Mouse (Mus musculus) neural tube, embryonic 13.5 days (tissue): Measurements from ENCODE around the gene Timm8a1. TPM values are rescaled to one million over a fixed set of nuclear protein-coding genes. Genes with fewer than 3 reads are reported as not detected.
"Not testable (repeated sequence)": the region's sequence is repeated elsewhere in the genome, so short reads cannot be mapped to it uniquely, and the experiment has no call there.

Experiments
- ATAC-seq: fragments of 200-750 bp; cut with Nextera tagmentation; 2 replicates; pipeline ENCODE4 v1.8.0; 2017; ENCODE audit warnings: low read depth, mild to moderate bottlenecking, moderate TSS enrichment, moderate library complexity
- H3K27ac ChIP-seq: fragments of 300-500 bp; sonication (generic); replicated peaks from 2 replicates; pipeline ENCODE4 v1.5.1; 2015; ENCODE audit warnings: moderate library complexity, mild to moderate bottlenecking, inconsistent platforms
- H3K27me3 ChIP-seq: fragments of 300-500 bp; sonication (generic); 2 replicates; pipeline ENCODE4 v1.6.1; 2015; ENCODE audit warnings: mild to moderate bottlenecking, inconsistent platforms
- H3K36me3 ChIP-seq: fragments of 300-500 bp; sonication (generic); 2 replicates; pipeline ENCODE4 v1.6.1; 2015; ENCODE audit warnings: mild to moderate bottlenecking, inconsistent platforms
- H3K4me1 ChIP-seq: fragments of 300-500 bp; sonication (generic); replicated peaks from 2 replicates; pipeline ENCODE4 v1.6.1; 2015; ENCODE audit warnings: inconsistent platforms
- H3K4me2 ChIP-seq: fragments of 300-500 bp; sonication (generic); 2 replicates; pipeline ENCODE4 v1.6.1; 2015; ENCODE audit warnings: inconsistent platforms, mild to moderate bottlenecking, moderate library complexity
- H3K4me3 ChIP-seq: fragments of 300-500 bp; sonication (generic); 2 replicates; pipeline ENCODE4 v1.5.1; 2015; ENCODE audit warnings: mild to moderate bottlenecking, inconsistent platforms
- H3K9ac ChIP-seq: fragments of 300-500 bp; sonication (generic); 2 replicates; pipeline ENCODE4 v1.6.1; 2015; ENCODE audit warnings: moderate library complexity, mild to moderate bottlenecking, inconsistent platforms
- H3K9me3 ChIP-seq: fragments of 300-500 bp; sonication (generic); 2 replicates; pipeline ENCODE4 v1.6.1; 2016; ENCODE audit warnings: inconsistent platforms
- WGBS: fragments of 180-500 bp; shearing (Covaris S2); methylation state at CpG from one replicate; pipeline ENCODE4 v1.1.7; 2015; 5-methylcytosine and 5-hydroxymethylcytosine counted together
- polyA plus RNA-seq: library from polyadenylated mRNA; unstranded; fragments of >200 nt; fragmentation: Nextera tagmentation; extraction: Ambion mirVana; gene quantifications from 2 replicates; pipeline ENCODE4 v1.2.1, GENCODE M21; 2015

Gene Timm8a1
- polyA plus RNA-seq, 1 experiment from 2014 or later, result 48.6 TPM

GRCm38 (mm10) chrX:134566536-134567222, 25.0 kb upstream of the Timm8a1 start:
- H3K9me3 ChIP-seq, result no peaks in the 10 kb centered on the region
- H3K36me3 ChIP-seq, result no peaks in the 10 kb centered on the region
- H3K9ac ChIP-seq, result no peak overlapping the region
- H3K27ac ChIP-seq, result no peak overlapping the region
- 90% methylated on average over 8 of the region's 8 CpGs for WGBS
- H3K4me2 ChIP-seq, result no peak overlapping the region
- H3K4me1 ChIP-seq, result no peaks in the 10 kb centered on the region
- no peak overlapping the region for H3K4me3 ChIP-seq
- no peak for ATAC-seq
- no peaks in the 10 kb centered on the region for H3K27me3 ChIP-seq

- Histone ChIP-seq H3K27ac (no peak overlapping the region), H3K27me3 (0 out of 2 replicates have a peak, but pooled peaks cover under 1% of the 10 kb centered on the region), H3K4me1 (no peaks in the 10 kb centered on the region), H3K9me3 (no peaks in the 10 kb centered on the region), H3K4me3 (no peak overlapping the region), H3K4me2 (no peak overlapping the region), H3K36me3 (no peaks in the 10 kb centered on the region), H3K9ac (no peak overlapping the region)
- no peak for ATAC-seq
- 88% methylated on average over 4 of the region's 4 CpGs for WGBS
Measured at GRCm38 (mm10) chrX:134564326-134564725, 22.7 kb upstream of the Timm8a1 start.

GRCm38 (mm10) chrX:134554425-134554824, 12.8 kb upstream of the Timm8a1 start:
- H3K9ac ChIP-seq, result no peak overlapping the region
- no peak for ATAC-seq
- no peak overlapping the region for H3K4me3 ChIP-seq
- 77% methylated on average over 6 of the region's 6 CpGs for WGBS
- H3K4me2 ChIP-seq, result no peak overlapping the region
- 0 out of 2 replicates have a peak, but pooled peaks cover 2% of the 10 kb centered on the region for H3K27me3 ChIP-seq
- no peaks in the 10 kb centered on the region for H3K36me3 ChIP-seq
- no peak overlapping the region for H3K27ac ChIP-seq
- no peaks in the 10 kb centered on the region for H3K9me3 ChIP-seq
- H3K4me1 ChIP-seq, result no peaks in the 10 kb centered on the region

- Histone ChIP-seq H3K9ac (no peak overlapping the region), H3K27me3 (no peaks in the 10 kb centered on the region), H3K4me3 (no peak overlapping the region), H3K36me3 (no peaks in the 10 kb centered on the region), H3K9me3 (no peaks in the 10 kb centered on the region), H3K4me2 (no peak overlapping the region), H3K4me1 (no peaks in the 10 kb centered on the region), H3K27ac (no peak overlapping the region)
- WGBS, result 89% methylated on average over 4 of the region's 4 CpGs
- ATAC-seq, result no peak
Measured at GRCm38 (mm10) chrX:134553326-134553725, 11.7 kb upstream of the Timm8a1 start.

- Histone ChIP-seq H3K4me3 (no peak overlapping the region), H3K9ac (no peak overlapping the region), H3K27ac (no peak overlapping the region), H3K9me3 (no peaks in the 10 kb centered on the region), H3K4me2 (no peak overlapping the region), H3K27me3 (no peaks in the 10 kb centered on the region), H3K4me1 (no peaks in the 10 kb centered on the region), H3K36me3 (no peaks in the 10 kb centered on the region)
- WGBS, result 20% methylated on average over 5 of the region's 5 CpGs
- no peak for ATAC-seq
Measured at GRCm38 (mm10) chrX:134550903-134551302, 9.2 kb upstream of the Timm8a1 start.

- 87% methylated on average over 4 of the region's 4 CpGs for whole genome bisulfite sequencing
- H3K4me2 ChIP-seq, result no peak overlapping the region
- H3K9me3 ChIP-seq, result no peaks in the 10 kb centered on the region
- no peak overlapping the region for H3K9ac ChIP-seq
- H3K27me3 ChIP-seq, result no peaks in the 10 kb centered on the region
- no peak for ATAC-seq
- no peak overlapping the region for H3K4me3 ChIP-seq
- H3K4me1 ChIP-seq, result no peaks in the 10 kb centered on the region
- no peaks in the 10 kb centered on the region for H3K36me3 ChIP-seq
- no peak overlapping the region for H3K27ac ChIP-seq
Measured at GRCm38 (mm10) chrX:134547330-134547729, 5.7 kb upstream of the Timm8a1 start.

GRCm38 (mm10) chrX:134541955-134542308, 267 bp upstream of the Timm8a1 start:
- Histone ChIP-seq H3K4me2 (peak overlapping the region; percentile 67), H3K27me3 (no peaks in the 10 kb centered on the region), H3K27ac (0 out of 2 replicates have a peak overlapping the region, but pooled peaks have one; percentile 54), H3K4me3 (peak overlapping the region; percentile 50), H3K9me3 (no peaks in the 10 kb centered on the region), H3K4me1 (no peaks in the 10 kb centered on the region; the same call in 1 of the 2 replicates), H3K9ac (peak overlapping the region; percentile 58), H3K36me3 (no peaks in the 10 kb centered on the region)
- 21% methylated on average over 6 of the region's 6 CpGs for WGBS
- peak; percentile 20; the same call in 1 of the 2 replicates for ATAC-seq

GRCm38 (mm10) chrX:134540414-134541135, 1.1 kb downstream of the Timm8a1 start:
- H3K4me3 ChIP-seq, result peak overlapping the region; percentile 50
- no peak overlapping the region for H3K27ac ChIP-seq
- H3K9me3 ChIP-seq, result no peaks in the 10 kb centered on the region
- ATAC-seq, result no peak
- H3K36me3 ChIP-seq, result no peaks in the 10 kb centered on the region
- WGBS, result 21% methylated on average over 12 of the region's 12 CpGs
- H3K4me1 ChIP-seq, result no peaks in the 10 kb centered on the region; the same call in 1 of the 2 replicates
- peak overlapping the region; percentile 70 for H3K9ac ChIP-seq
- peak overlapping the region; percentile 67 for H3K4me2 ChIP-seq
- no peaks in the 10 kb centered on the region for H3K27me3 ChIP-seq

- not testable (repeated sequence) for H3K9me3 ChIP-seq, H3K4me3 ChIP-seq, ATAC-seq, H3K4me1 ChIP-seq, H3K4me2 ChIP-seq, H3K9ac ChIP-seq, H3K36me3 ChIP-seq, H3K27me3 ChIP-seq, H3K27ac ChIP-seq
- WGBS, result 87% methylated on average over 10 of the region's 10 CpGs
Measured at GRCm38 (mm10) chrX:134539795-134540194, 1.9 kb downstream of the Timm8a1 start.

GRCm38 (mm10) chrX:134533346-134533745, 8.3 kb downstream of the Timm8a1 start:
- 83% methylated on average over 2 of the region's 2 CpGs for WGBS
- H3K27me3 ChIP-seq, result no peaks in the 10 kb centered on the region
- ATAC-seq, result no peak

GRCm38 (mm10) chrX:134525260-134525659, 16.4 kb downstream of the Timm8a1 start:
- no peaks in the 10 kb centered on the region for H3K9me3 ChIP-seq
- 86% methylated on average over 4 of the region's 4 CpGs for WGBS
- no peaks in the 10 kb centered on the region for H3K36me3 ChIP-seq
- H3K4me2 ChIP-seq, result no peak overlapping the region
- H3K4me3 ChIP-seq, result no peak overlapping the region
- H3K27ac ChIP-seq, result no peak overlapping the region
- H3K4me1 ChIP-seq, result no peaks in the 10 kb centered on the region
- no peak overlapping the region for H3K9ac ChIP-seq
- no peak for ATAC-seq
- H3K27me3 ChIP-seq, result no peaks in the 10 kb centered on the region

More at GRCm38 (mm10) chrX:134533346-134533745, 8.3 kb downstream of the Timm8a1 start:
- no peak overlapping the region for H3K4me3 ChIP-seq
- H3K4me1 ChIP-seq, result no peaks in the 10 kb centered on the region
- H3K9me3 ChIP-seq, result no peaks in the 10 kb centered on the region
- H3K27ac ChIP-seq, result no peak overlapping the region
- no peak overlapping the region for H3K4me2 ChIP-seq
- no peaks in the 10 kb centered on the region for H3K36me3 ChIP-seq
- no peak overlapping the region for H3K9ac ChIP-seq

GRCm38 (mm10) chrX:134523772-134524171, 17.9 kb downstream of the Timm8a1 start:
- Histone ChIP-seq H3K9ac (no peak overlapping the region), H3K27ac (no peak overlapping the region), H3K4me3 (no peak overlapping the region), H3K36me3 (no peaks in the 10 kb centered on the region), H3K4me2 (no peak overlapping the region), H3K27me3 (no peaks in the 10 kb centered on the region), H3K9me3 (no peaks in the 10 kb centered on the region), H3K4me1 (no peaks in the 10 kb centered on the region)
- WGBS, result 77% methylated on average over 4 of the region's 4 CpGs
- no peak for ATAC-seq
